Mouse (Mus musculus) cerebellum, adult 11 months (tissue): ENCODE results near the gene Pde12.

Experiments used
- DNase-seq: peaks from one replicate; pipeline ENCODE4 v3.0.0; 2022

The Pde12 gene

DNA sequence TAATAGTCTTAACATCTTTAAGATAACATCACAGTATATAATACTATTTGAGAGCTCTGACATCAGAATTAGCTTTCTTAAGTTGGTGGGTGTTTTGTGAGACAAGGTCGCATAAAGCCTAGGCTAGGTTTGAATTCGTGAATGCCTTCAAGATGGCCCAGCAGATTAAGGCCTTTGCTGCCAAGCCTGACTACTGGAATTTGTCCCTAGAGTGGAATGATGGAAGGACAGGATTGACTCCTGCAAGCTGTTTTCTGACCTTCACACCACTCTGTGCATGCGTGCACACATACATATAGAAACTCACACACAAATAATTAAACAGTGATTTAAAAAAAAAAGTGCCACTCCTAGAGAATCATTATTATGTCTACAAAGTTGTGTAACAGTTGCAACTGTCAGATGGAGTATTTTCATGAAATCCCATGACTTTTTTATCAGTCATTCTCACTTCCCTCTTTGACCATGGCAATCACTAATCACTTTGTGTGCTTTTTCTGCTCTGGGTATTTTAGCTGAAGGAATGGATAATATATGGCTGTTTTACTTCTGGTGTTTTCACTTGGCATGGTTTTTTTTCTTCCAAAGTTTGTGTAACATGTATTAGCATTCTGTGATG, 26.6 kb downstream of the Pde12 start:
- no peak for DNase-seq

DNA sequence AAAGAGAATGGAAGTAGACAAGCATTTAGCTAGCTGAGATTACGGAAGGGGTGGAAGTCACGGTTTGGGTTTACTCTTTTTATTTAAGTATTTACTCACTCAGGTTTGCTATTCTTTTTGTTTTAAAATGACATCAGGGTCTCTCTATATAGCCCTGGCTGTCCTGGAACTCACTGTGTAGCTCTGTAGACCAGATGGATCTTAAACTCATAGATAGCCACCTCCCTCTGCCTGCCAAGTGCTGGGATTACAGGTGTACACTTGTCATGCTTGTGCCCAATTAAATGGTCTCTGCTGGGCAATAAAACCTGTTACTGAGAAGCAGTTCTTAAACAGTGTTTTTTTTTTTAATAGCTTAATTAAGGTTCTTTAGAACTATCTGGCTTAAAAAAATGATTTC, 29.7 kb downstream of the Pde12 start:
- DNase-seq = peak; percentile 11

DNA sequence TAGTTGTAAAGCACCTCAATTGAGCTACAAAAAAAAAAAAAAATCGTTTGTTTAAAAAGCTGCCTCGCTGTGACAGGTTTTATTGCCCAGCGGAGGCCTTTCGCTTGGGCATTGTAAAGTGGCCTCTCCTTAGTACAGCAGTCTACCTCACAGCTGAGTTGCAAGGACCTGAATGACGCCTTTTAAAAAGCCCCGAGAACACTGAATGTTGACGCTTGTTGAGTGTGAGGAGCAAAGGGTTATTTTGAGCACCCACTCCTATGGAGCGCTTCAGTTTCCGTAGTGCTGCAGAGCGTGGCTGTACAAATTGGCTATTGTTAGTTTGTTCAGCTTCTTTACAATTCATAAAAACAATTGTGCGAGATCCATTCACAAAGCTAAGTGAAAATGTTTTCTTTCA, 30.4 kb downstream of the Pde12 start:
- DNase-seq = no peak

DNA sequence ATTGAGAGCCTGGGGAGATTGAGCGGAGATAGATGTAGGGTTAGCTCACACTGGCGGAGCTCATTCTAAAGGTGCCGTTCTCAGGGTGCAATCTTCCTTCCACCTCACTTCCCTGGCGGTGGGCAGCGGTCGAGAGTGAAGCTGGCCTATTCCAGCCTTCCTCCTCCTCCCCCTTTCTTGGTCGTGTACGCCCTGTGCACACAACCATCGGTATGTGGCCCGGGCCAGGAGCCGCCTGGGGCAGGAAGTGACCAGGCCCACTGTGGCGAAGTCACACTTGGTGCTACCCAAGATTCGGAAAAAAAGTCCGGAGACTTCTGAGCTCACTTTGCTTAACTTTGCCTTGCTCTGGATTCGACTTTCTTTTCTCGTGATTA, 31.0 kb downstream of the Pde12 start:
- peak; percentile 40 for DNase-seq

DNA sequence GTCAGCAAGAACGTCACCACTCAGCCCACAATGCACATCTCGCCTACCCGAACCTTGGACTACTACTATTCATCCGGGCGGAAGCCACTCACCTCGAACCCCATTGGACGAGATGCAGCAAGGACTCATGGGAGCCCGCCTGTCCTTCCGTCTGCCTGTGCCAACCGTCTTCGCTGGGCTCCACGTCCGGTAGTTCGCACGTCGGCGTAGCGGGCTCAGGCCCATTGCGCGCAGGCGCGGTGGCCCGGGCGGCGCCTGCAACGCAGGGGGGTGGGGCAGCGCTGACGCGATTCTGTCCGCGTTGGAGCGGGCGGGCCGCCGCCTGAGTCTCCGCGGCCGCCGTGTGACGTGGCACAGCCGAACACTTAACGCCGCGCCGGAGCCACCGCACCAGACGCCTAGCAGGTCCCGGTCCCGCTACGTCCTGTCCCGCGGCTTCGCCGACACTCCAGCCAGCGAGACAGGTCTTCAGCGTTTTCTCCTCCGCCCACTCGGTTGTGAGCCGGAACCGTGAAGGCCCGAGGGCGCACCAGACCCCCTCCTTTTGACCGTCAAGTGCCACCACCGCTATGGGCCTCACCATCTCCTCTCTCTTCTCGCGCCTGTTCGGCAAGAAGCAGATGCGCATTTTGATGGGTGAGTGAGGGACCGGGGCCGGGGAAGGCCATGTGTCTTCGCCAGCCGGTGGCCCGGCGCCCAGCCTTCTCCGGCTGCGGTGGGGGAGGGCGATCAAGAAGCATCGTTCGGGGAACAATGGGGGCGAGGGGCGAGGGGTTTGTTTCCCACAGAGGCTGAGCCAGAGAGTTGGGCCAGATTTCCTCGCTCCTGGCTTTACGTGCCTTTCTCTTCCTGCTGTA, 31.6 kb downstream of the Pde12 start, which contains the start of gene Arf4:
TSS of gene Arf4 (plus strand) at position 224 of the 857 bp plus-strand sequence.
- DNase-seq = peak; percentile 98

DNA sequence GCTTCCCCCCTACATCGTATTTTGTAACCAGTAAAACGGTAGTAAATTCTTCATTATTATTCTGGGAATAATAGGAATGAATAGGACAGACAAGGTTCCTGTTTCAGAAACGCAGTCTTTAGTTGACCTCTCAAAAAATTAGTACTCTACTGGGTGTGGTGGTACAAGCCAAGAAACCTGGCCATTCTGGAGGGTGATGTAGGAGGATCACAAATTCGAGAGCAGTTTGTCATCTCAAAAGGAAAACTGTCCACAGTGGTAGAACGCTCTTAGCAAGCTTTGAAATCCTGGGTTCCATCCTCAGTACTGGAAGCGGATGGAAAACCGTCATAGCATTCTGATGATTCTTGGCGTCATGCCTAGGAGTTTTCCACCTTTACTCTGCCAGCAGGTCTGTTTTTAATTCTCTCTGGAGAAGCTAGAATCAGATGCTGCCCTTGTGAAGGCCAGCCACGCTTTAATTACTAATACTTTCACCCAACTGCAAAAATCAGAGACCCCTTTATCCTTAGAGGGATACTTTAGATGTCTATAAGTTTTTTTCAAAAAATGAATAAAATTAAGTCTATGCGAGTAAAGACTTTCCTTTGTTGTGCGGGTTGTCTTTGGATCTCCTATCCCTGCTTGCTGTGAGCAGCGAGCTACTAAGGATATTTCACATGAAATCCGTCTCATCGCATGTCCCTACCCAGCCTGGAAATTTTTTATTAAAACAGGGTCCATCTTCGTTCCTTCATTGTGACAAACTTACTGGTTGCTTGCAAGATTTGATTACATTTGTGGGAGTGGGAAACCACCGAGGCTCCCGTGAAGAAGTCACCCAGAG, 32.4 kb downstream of the Pde12 start:
- peak; percentile 40 for DNase-seq

DNA sequence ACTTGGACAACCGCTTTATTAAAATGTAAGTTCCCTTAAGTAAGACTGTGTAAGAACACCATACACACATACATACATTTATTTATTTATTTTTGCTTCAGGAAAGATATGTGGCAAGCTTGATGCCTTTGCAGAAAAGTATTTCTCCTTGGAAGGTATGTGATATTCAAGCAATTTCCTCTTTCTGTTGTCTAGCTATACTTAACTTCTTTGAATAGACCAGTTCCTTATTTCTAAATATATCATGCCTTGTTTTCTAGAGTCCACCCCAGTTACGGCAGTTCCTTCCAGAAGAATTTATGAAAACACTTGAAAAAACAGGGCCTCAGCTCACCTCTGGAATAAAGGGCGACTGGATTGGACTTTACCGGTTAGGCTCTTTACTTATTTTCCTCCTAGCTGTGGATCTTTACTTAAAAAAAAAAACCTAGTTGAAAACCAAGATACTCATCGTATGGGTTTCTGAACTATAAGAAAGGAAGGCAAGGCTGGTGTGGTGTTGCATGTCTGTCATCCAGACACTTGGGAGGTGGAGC, 43.0 kb downstream of the Pde12 start:
- DNase-seq = no peak

DNA sequence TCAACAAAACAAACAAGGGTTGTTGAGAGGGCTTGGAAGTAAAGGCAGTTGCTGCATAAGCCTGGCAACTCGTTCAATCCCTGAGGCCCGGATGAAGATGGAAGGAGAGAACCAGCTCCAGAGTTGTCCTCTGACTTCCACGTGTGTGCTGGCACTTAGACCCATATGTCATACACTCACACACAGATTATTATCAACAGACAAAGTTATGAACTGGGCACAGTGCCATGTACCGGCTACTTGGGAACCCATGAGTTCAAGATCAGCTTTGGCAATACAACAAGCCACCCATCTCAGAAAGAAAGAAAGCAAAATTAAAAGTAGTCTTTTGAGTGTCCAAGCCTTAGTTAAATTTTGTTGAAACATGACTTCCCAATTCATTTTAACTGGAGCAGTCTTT, 44.4 kb downstream of the Pde12 start:
- no peak for DNase-seq

DNA sequence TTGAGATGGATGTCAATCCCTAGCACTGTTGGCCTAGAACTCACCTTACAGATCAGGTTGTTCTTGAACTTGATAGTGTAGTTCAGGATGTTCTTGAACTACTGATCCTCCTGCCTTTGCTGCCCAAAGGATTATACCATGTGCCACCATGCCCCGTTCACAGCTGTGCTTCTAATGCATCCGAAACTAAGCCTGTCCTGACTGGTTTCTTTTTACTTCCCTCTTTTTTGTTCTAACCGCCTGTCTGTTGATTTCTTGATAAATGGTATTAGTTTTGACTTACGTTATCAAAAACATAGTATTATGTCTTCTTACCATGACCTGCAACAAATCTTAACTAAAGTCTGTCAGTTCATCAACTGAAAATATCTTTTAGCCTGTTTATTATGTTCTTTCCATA, 59.0 kb downstream of the Pde12 start:
- DNase-seq = no peak
